Mouse (Mus musculus) retina, adult 2 months (tissue): ENCODE data around the gene Tbc1d22a.
A peak's percentile ranks its signal among the peaks of the same experiment; 100 is the strongest.

Experiments used
- DNase-seq: peaks from one replicate; pipeline ENCODE4 v3.0.0-alpha.2; 2012; ENCODE audit warnings: low read depth, low spot score

The Tbc1d22a gene

DNA sequence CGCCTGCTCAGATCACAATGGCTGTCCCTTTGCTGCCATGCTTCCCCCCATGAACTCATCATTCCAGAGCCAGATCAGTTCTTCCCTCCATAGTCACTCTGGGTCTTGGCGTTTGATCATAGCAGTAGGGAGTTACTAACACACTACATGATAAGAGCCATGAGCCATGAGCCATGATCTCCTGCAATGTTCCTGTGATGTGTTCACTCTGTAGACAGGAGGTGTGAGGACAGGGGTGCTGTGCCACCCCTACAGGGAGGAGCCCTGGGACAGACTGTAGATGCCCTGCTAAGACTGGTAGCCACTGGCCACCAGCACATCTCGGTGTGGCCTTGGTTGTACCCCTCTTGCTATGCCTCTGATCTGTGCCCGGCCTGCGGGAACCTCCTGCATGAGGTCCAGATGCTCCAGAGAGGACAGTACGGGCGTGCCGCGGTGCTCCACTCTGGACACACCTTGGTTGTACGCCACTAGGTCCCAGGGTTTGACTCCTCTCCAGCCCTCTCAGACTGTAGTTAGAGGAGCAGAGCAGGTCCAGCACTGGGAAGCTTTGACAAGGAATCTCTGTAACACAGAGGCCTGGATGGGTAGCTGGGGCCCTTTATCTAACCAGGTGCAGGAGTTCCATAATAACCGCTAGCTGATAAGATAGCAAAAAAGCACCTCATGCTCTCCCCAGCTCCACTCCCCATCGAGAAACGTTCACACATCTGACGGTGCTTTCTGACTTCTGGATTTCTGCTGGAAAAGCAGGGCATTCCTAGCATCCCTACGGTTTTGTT is 224.9 kb downstream of the Tbc1d22a start:
- DNase-seq: no peak

DNA sequence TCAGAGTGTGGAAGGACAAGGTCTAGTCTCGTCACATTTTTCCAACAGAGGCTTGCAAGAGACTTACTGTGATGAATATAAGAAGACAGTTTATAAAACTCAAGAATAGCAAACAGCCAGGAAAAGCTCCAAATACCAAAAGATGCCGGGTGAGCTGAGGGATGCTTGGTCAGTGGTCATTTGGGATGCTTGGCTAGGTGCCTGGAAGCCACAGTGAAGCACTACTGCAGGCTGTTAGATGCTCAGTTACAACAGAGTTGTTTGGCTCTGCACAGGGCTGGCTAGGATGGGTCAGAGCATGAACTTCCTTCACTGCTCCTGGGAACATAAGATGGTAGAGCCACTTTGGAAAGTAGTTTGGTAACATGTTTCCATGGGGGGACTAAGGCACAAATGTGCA is 230.0 kb downstream of the Tbc1d22a start:
- DNase-seq: no peak

DNA sequence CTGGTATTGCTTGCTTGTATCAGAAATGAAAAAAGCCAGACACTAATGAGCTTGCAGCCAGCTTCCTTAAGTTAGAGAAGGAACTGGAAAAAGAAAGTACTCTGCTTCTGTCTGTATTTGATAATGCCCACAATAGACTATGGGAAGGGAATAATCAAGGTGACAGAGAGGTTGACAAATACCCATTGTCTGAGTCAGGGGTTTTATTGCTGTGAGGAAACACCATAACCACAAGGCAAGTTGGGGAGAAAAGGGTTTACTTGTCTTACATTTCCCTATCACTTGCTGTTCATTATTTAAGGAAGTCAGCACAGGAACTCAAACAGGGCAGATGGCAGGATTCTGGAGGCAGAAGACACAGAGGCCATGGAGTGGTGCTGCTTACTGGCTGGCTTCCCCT is 231.8 kb downstream of the Tbc1d22a start:
- DNase-seq: no peak

DNA sequence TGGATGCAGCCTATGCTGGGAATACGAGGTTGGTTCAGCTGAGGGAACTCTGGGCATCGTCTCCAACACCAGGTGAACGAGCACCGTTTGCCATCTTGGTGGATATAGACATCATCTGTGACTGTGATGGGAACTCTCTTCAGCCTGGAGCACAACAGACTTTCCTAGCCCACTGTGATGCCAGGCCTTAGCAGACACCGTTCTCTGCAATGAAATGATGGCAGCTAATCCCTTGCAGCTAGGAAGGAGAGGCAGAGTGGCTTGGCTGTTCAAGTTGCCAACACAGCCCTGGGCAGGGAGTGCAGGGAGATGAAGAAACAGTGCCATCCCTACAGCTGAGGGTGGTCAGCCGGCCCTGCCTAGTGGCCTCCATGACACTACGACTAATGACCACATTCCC is 233.0 kb downstream of the Tbc1d22a start:
- DNase-seq: no peak

DNA sequence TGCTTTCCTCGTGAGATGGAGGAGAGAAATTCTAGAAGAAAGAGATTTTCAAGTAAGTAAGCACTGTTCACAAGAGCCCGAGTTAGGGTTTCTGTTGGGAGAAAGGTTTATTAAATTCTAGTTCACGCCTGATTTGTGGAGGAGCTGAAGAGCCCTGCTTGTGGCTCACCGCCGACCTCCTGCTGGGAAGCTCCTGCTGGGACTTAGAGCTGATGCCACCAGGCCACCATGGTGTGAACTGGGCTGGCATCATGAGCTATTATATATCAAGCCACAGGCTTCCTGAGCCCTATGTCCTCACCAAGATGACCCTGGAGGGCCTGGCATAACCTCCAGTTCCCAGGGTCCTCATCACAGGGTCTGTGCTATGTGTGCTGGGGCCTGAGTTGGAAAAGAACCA is 235.0 kb downstream of the Tbc1d22a start:
- DNase-seq: no peak

DNA sequence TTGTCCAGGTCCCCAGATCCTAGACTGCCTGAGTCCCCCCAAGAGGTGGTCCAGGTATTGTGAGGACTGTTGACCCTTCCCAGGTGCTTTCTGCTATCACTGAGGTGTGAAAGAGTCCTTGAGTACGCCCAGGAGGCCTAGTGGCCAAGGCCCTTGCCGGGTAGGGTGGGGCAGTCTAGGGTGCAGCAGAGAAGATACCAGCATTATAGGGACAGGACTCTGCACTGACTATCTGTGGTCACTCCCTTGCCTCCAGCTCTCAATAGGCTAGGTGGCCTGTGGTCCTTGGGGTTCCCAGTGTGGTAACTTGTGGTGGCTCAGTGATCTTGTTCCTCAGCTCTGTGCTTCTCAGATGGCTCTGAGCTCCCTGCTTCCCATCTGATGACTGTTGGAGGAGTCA is 235.5 kb downstream of the Tbc1d22a start:
- DNase-seq: no peak

DNA sequence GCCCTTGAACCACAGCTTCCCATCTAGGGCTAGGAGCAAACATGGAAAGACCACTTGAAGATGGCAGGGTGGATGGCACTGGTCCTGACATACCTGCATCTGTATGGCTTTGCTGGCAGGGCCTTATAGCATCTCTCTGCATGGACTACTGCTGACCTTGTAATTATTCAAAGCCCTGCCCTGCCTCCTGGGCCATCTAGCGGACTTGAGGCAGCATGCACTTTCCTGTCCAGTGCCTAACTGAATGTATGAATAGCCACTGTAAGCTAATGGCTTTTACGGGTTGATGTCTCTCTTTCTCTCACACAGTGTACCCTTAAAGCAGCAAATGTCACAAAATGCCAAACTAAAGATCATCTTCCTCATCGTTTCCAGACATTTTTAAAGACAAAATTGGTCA is 245.2 kb downstream of the Tbc1d22a start:
- no peak for DNase-seq

DNA sequence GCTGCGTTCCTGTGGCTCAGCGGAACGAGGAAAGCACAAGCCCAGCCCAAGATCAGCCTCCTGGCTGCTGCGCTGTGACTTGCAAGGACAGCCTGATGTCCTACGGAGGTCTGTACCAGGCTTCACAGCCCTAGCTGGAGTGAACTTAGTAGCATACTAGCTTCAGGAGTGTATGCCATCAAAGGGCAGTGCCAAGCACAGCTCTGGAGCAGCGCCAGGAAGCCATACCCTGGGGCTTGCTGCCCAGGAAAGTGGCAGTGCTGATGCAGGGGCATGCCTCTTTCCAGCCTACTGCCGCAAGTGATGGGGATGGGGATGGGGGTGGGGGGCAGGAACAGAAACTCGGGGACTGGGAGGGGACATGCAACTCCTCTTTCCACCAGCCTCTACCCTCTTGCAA is 248.4 kb downstream of the Tbc1d22a start:
- DNase-seq: no peak

DNA sequence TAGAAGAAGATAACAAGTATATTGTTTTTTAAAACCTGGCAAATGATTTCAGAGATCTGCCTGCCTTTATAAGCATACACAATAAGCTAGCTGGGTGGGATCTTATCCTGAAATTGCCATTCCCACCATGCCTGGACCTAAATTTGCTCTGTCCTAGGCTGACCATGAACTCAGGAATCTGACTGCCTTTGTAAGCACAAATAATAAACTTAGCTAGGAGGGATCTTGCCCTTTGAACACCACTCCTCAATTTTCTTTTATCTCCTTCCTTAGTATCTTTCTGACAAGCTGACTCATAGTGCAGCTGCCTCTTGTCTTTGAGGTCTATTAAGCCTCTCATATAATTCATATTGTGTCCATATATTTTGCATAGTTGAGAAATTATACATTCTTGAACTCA is 253.8 kb downstream of the Tbc1d22a start:
- no peak for DNase-seq

DNA sequence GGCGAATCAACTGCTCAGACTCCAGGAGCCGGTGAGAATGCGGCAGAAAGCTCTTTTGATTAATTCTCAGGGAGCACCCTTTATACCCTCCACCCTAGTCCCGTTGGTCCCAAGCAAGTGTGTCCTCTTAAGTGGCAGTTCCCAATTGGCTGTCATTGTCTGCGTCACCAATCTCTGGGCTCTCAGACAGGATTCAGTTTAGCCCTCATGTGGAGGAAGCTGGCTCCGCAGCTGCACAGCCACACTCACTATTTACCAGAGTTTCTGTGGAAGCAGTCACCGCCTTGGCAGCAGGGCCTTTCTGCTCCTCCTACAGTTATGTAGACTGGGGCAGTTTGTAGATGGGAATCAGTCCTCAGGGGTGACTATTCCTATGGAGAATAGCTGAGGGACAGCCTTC is 256.9 kb downstream of the Tbc1d22a start:
- no peak for DNase-seq

DNA sequence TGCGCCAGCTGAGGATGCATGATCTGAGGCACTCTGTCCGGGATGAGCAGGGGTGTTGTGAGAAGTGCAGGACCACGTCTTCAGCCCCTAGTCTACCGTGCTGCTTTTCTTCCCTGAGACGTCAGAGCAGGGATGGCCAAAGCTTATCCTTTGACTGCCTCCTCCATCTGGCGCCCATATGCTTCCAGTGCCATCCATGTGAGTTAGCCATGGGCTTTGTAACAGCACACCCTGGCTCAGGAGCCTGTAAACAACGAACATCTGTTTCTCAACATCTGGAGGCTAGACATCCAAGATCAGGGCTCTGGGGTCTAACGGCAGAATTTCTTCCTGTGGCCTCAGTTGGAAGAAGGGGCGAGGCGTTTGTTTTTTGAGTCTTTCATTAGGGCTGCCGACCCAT is 259.2 kb downstream of the Tbc1d22a start:
- DNase-seq: no peak

DNA sequence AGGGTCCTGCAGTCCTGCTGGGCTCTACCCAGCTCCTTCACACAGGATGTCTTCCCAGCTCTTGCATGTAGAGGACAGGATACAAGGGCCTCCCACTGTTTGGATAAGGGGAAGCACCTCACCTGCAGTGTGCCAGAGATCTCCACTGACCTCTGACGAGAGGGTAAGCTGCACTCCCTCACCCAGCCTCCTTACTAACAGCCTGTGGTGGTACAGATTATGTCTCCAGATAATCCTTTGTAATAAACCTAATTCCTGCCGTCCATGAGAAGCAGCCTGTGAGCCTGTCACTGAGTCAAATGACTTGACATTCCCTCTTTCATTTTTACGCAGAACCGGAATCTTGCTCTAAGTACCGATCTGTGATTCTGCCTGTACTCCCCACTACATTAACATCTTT is 260.7 kb downstream of the Tbc1d22a start:
- peak; percentile 66 for DNase-seq

DNA sequence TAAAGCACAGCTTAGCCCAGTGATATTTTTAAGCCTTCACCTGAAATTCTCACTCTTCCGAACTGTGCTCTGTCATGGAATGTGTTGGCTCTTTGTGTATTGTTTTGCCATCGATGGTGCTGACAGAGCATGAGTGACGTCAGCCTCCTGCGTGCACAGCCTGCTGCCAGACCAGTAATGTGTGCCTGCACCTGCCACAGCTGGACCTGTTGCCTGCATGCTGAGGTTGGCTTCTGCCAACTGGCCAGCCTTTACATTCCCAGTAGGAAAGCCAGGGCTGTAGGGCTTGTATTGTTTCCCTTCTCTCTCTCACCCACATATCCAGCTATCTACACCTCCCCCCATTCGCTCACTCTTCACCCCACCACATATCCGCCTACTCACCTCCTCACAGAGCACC is 262.2 kb downstream of the Tbc1d22a start:
- DNase-seq: no peak

DNA sequence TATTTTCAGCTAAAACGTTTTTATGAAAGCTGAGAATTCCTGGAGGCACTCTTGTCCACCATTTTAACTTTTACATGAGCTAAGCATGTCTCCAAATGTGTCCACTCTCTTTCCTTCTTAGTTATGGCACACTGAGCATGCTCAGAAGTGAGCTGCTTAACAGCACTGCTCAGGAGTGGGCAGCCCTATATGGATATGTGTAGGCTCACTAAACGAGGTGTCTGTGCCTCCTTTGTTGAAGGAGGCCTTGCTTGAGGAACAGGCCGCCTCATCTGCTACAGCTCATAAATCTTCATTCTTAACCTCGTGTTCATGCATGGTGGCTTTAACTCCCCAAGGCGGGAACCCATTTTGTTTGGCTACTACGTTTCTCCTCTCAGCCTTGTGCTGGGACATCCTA is 262.8 kb downstream of the Tbc1d22a start:
- no peak for DNase-seq

DNA sequence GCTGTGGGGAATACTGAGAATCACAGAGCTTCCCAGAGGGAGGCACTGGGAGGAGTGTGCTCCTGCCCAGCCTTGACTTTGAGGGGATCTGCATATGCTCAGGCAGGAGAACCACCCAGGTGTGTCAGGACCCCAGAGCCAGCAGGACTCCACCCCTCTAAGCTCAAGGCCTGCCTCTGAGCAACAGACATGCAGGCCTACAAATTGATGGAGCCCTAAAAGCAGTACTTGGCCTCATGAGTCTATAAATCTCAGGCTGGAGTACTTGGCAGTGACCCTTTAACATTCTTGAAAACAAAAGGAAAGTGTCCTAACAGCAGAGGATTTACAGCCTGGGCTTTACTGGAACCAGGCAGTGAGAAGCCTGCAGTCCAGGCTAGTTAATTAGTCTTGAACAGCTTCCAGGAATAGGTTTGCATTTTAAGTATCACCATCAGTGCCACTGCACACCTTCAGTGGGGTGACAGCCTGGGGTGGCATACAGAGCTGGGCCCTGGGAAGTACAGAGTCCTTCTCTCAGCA is 263.3 kb downstream of the Tbc1d22a start:
- DNase-seq: no peak

DNA sequence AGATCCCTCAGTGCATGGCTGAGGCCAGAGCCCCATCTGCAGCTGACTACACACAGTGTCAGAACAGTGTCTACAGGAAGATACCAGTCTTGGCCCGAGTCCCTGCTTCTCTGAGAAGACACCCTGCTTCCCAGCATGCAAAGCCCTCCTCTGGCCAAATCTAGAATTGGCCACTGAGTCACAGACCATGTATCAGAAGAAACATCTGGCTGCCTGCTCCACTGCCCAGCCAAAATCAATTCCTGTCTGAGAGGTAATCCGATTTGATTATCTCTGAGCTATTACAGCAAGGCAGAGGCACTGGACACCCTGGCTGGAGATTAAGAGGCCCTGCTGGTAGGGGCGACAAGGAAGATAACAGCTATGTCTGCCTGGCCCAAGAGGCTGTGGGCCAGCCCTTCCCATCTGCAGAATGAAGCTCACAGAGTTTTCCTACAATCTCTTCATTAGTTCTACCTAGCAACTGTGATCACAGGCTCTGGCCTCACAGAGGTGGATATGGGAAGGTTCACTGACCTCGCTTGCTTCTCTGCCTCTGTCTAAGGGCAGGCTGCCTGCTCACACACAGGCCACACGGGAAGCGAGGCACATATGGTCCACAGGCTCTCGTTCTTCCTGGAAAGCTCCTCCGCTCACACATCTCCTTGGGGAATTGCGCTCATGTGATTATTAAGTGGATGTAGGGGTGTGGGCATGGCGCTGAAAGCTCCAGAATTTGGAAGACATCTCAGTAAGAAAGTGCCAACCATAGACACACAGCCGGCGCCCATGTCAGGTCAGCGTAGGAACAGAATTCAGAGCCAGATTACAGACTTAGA is 264.6 kb downstream of the Tbc1d22a start:
- peak; percentile 75 for DNase-seq

DNA sequence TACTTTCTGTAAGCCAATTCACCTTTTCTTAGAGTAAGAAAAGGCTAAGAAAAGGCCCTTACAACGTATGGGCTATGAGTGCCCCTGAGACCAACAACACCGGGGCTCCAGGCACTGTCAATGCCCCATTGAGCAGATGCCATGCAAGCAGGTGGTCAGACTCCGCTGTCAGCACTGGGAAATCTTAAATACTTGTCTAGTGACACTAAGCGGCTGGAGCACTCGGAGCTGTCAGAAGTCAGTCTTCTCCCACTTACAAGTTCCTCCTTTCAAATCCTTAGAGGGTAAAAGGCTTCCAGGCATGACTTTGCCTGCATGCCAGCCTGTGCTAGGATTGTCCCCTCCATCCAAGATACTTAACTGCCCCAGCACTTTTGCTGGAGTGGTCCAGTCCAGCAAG is 268.1 kb downstream of the Tbc1d22a start:
- DNase-seq: no peak

DNA sequence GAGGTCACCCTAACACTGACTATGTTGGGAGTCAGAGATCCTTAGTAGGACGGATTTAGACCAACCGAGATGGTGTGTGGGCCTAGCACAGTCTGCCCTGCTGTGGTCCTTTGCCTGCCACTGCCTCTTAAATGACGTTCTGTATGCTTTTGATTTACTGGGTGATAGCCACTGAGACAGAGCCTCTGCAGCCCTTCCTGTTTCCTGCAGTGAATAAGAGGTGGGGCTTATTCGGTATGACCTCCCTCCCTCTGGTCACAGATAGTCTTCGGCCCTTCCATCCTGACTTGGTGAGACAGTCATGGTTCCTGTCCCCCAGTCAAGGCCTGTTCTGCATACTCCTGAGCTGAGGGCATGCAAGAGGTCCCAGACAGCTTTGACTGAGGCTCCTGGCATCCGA is 271.6 kb downstream of the Tbc1d22a start:
- DNase-seq: no peak

DNA sequence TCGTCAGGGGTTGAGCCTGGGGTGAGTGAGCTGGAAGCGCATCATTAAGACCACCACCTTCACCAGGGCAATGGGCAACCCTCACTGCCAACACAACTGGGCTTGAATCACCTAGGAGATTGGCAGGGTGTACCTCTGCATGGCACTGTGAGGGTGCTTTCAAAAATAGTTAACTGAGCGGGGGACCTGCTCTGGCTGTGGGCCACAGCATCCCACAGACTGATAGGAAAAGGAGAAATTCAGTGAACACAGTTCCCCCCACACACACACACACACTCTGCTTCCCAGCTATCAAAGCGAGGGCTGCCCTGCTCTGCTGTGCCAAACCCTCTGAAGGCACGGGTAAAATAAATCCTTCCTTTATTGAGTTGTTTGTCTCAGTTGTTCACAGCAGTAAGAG is 273.1 kb downstream of the Tbc1d22a start:
- DNase-seq: no peak

DNA sequence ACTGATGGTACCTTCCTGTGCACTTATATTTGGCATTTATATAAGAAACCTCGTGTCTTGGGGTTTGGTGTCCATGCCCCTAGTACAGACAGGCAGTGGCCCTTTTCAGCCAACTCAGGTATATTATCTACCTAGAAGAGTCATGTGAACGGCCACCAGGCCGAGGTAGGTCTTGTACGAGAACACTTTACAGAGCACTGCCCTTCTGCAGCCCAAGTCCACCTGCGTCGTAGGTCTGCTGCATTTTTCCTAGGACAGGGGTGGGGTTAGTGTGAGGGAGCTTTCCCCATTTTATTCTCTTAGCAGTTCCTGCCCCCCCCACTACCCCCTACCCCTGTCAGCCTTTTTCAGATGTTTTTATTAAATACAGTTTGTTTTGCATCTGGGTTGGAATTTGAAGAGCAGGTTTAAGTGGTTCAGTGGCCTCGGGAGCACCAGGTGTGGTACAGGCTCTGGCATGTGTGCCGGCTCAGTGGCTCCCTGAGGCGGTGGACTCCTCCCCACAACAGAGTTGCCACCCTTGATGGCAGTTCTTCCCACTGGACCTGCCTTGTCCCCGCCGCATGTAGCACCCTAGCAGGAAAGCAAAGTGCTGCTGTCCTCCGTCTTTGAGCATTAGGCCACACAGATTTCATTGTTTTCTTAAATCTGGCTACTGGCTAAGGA is 277.3 kb downstream of the Tbc1d22a start:
- no peak for DNase-seq

DNA sequence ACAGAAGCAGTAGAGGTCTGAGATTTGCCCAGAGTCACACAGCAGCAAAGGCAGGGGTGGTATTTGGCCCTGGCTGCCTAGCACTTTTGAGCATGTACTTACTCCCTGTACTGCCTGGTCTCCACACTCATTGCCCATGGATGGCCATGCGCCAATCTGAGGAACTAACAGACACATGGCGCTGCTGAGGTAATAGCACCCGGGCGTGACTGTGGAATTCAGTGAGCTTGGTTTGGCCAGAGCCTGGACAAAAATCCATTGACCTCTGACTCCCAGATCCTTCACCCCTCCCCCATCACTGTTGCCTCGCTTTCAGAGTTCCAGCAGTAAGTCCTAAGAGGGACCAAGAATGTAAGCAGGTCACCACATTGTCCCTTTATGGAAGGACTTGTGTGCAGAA is 278.4 kb downstream of the Tbc1d22a start:
- DNase-seq: no peak

DNA sequence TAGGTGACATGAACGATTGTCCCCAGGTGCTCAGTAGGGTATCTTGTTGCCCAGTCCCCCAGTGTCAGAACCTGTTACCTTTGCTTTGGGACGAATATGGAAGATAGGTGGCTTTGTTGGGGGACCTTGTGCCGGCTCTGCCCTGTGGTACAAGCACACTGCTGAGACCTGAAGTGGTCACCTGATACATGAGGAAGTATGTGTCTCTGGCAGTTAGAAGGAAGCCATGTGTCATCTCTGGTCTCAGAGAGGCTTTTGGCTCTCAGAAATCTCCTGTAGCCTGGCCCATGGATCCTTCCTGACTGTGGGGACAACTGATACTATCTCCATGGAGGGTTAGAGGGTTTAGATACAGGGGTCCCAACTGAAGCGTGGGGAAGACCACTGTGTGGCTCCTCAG is 281.9 kb downstream of the Tbc1d22a start:
- DNase-seq: no peak
